Mouse (Mus musculus) liver, embryonic 15.5 days (tissue): ENCODE data around the gene 2310061I04Rik. TPM values are rescaled to one million over a fixed set of nuclear protein-coding genes. Genes with fewer than 3 reads are reported as not detected.
A peak's percentile ranks its signal among the peaks of the same experiment; 100 is the strongest.

Source experiments
- ATAC-seq: fragments of 200-750 bp; cut with Nextera tagmentation; 2 replicates; pipeline ENCODE4 v1.8.0; 2017; ENCODE audit warnings: moderate number of reproducible peaks, mild to moderate bottlenecking, moderate library complexity; ENCODE audit not compliant: insufficient read depth
- H3K27ac ChIP-seq: fragments of 300-500 bp; sonication (generic); replicated peaks from 2 replicates; pipeline ENCODE4 v1.5.1; 2015; ENCODE audit warnings: mild to moderate bottlenecking, inconsistent platforms
- H3K27me3 ChIP-seq: fragments of 300-500 bp; sonication (generic); 2 replicates; pipeline ENCODE4 v1.6.1; 2015; ENCODE audit warnings: mild to moderate bottlenecking, inconsistent platforms
- H3K36me3 ChIP-seq: fragments of 300-500 bp; sonication (generic); replicated peaks from 2 replicates; pipeline ENCODE4 v1.6.1; 2015; ENCODE audit warnings: moderate library complexity, mild to moderate bottlenecking, inconsistent platforms
- H3K4me1 ChIP-seq: fragments of 300-500 bp; sonication (generic); replicated peaks from 2 replicates; pipeline ENCODE4 v1.6.1; 2015; ENCODE audit warnings: inconsistent platforms
- H3K4me2 ChIP-seq: fragments of 300-500 bp; sonication (generic); 2 replicates; pipeline ENCODE4 v1.6.1; 2015; ENCODE audit warnings: moderate library complexity, mild to moderate bottlenecking, inconsistent platforms
- H3K4me3 ChIP-seq: fragments of 300-500 bp; sonication (generic); replicated peaks from 2 replicates; pipeline ENCODE4 v1.5.1; 2015; ENCODE audit warnings: mild to moderate bottlenecking, inconsistent platforms
- H3K9ac ChIP-seq: fragments of 300-500 bp; sonication (generic); 2 replicates; pipeline ENCODE4 v1.6.1; 2015; ENCODE audit warnings: moderate library complexity, mild to moderate bottlenecking, inconsistent platforms
- H3K9me3 ChIP-seq: fragments of 300-500 bp; sonication (generic); replicated peaks from 2 replicates; pipeline ENCODE4 v1.6.1; 2016; ENCODE audit warnings: inconsistent platforms
- WGBS: fragments of 180-500 bp; shearing (Covaris S2); methylation state at CpG from one replicate; pipeline ENCODE4 v1.1.7; 2015; ENCODE audit warnings: mixed read lengths; ENCODE audit not compliant: insufficient replicate concordance; 5-methylcytosine and 5-hydroxymethylcytosine counted together
- polyA plus RNA-seq: library from polyadenylated mRNA; unstranded; fragments of >200 nt; fragmentation: Nextera tagmentation; extraction: Ambion mirVana; gene quantifications from 2 replicates; pipeline ENCODE4 v1.2.1, GENCODE M21; 2015

The 2310061I04Rik gene
- polyA plus RNA-seq, 1 experiment from 2014 or later, result 8.5 TPM

DNA sequence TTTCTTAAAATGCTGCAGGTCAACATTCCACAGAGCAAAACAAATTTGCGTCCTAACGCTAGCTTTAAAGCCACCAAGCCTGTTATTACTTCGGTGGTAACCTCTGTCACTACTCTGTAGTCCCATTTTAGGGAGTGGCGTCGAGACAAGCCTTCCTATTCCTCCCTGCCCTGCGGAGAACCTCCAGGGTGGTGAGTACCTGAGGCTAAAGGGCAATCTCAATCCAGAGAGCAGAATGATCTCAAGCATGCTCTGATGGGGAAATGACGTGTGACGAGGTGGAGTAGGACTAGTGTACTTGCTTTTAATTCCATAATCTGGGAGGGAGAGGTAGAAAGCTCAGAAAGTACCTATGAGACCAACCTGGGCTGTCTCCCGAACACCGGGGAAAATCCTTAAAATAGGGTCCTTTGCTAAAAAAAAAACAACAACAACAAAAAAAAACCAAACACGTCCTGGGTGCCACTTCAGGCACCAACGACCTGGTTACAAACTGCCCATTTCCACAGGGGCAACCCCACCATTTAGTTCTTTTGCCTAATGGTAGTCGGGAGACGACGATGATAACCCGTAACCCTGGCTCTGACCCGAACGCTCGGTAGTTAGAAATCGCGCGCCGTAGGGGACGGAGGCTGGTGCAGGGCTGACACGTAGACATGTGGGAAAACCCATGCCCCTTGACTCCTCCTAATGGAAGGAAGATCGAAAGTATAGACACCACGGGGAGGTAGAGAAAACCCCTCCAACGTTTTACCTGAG lies 18.5 kb upstream of the 2310061I04Rik start:
- H3K4me2 ChIP-seq, result peak overlapping the region; percentile 82
- H3K36me3 ChIP-seq, result peaks cover 53% of the 10 kb centered on the region
- no peaks in the 10 kb centered on the region for H3K27me3 ChIP-seq
- ATAC-seq, result no peak; the same call in none of the 2 replicates
- peaks cover 64% of the 10 kb centered on the region for H3K4me1 ChIP-seq
- H3K9me3 ChIP-seq, result no peaks in the 10 kb centered on the region
- H3K4me3 ChIP-seq, result peak overlapping the region; percentile 77
- WGBS, result under 1% methylated on average over 28 of the region's 28 CpGs
- peak overlapping the region; percentile 96 for H3K27ac ChIP-seq
- peak overlapping the region; percentile 87 for H3K9ac ChIP-seq

DNA sequence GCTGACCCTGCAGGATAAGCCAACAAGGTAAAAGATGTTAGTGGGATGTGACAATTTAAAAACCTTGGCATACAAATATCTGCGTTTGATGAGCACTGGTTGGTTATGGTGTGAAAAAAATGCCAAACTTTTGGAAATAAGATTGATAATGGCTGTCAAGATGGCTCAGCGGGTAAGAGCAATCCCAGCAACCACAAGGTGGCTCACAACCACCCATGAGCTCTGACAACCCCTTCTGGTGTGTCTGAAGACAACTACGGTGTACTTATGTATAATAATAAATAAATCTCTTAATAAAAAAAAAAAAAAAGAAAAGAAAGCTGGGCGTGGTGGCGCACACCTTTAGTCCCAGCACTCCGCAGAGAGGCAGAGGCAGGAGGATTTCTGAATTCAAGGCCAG lies 17.7 kb upstream of the 2310061I04Rik start:
- peak overlapping the region; percentile 82 for H3K4me2 ChIP-seq
- H3K27ac ChIP-seq, result 0 out of 2 replicates have a peak overlapping the region, but pooled peaks have one; percentile 96
- peak overlapping the region; percentile 77 for H3K4me3 ChIP-seq
- 52% methylated on average over 6 of the region's 6 CpGs for WGBS
- ATAC-seq, result no peak
- H3K4me1 ChIP-seq, result peaks cover 60% of the 10 kb centered on the region
- no peaks in the 10 kb centered on the region for H3K9me3 ChIP-seq
- H3K9ac ChIP-seq, result no peak overlapping the region; the same call in 1 of the 2 replicates
- H3K27me3 ChIP-seq, result no peaks in the 10 kb centered on the region
- H3K36me3 ChIP-seq, result peaks cover 46% of the 10 kb centered on the region

DNA sequence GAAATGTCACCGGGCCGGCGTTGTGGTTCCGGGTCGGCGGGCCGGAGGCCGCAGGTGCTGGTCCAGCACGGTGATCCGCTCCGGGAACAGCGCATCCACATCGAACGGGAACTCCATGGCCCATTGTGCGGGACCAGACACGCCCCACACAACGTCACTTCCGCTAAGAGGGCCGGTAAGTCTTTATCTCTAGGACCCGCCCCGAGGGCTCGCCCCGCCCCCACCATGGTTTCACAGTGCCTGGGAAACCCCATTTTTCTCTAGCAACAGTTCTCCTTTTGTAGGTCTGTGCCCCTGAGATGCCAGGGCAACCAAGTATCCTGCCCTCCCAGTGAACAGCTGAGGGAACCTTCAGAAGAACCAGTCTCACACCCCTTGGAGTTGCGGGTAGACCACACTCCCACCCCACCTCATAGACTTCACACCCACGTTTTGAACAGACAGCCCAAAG lies 12.7 kb upstream of the 2310061I04Rik start, which contains the start of gene Atat1:
Gene Atat1, minus strand, starts transcription at position 157 of the 451 bp plus-strand sequence.
- WGBS, result 1% methylated on average over 25 of the region's 25 CpGs
- H3K36me3 ChIP-seq, result peaks cover 57% of the 10 kb centered on the region

DNA sequence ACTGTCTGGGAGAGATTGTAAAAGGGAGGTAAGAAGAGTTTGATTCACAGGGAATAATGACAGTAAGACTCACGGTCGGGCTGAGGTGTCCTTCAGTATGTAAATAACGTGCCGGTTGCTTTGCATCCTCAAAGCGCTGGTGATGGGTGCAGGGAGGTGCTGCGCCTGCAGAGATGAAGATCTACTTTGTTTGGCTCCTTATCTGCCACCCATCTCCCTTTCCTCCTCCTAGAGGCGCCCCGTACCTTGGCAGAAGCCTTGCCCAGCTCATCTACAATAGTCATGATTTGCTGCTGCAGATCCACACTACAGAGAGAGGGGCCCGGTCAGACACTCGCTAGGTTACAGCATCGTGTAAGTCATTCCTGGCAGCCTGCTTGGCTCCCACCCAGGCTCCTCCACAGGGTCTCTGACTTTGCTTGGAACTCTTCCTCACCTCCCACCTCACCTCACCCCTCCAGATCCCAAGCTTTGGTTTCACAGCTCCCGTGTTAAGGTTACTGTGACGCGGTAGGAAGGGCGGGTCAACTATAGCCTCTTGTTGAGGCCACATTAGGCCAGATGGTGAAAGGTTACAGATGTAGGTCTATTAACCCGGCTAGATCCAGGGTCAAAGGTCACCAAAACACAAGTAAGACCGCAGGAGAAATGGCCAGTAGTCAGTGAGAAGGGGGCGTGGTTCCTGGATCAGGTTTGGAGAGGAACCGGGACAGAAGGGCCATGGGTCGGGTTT lies 12.1 kb upstream of the 2310061I04Rik start:
- no peaks in the 10 kb centered on the region for H3K9me3 ChIP-seq
- ATAC-seq, result peak; percentile 55
- peaks cover 55% of the 10 kb centered on the region for H3K4me1 ChIP-seq
- H3K36me3 ChIP-seq, result peaks cover 57% of the 10 kb centered on the region
- peak overlapping the region; percentile 92 for H3K4me2 ChIP-seq
- H3K27me3 ChIP-seq, result no peaks in the 10 kb centered on the region
- H3K9ac ChIP-seq, result peak overlapping the region; percentile 71
- WGBS, result 27% methylated on average over 20 of the region's 20 CpGs
- H3K27ac ChIP-seq, result peak overlapping the region; percentile 80
- H3K4me3 ChIP-seq, result peak overlapping the region; percentile 77

More for the DNA sequence above, 12.7 kb upstream of the 2310061I04Rik start, which contains the start of gene Atat1:
- peak; percentile 73 for ATAC-seq
- Histone ChIP-seq H3K4me3 (peak within 1 kb of the TSS; percentile 77), H3K9ac (peak within 1 kb of the TSS; percentile 71), H3K4me2 (peak within 1 kb of the TSS; percentile 92), H3K4me1 (peaks cover 58% of the 10 kb centered on the region), H3K27me3 (no peaks in the 10 kb centered on the region), H3K27ac (peak within 1 kb of the TSS; percentile 80), H3K9me3 (no peaks in the 10 kb centered on the region)

DNA sequence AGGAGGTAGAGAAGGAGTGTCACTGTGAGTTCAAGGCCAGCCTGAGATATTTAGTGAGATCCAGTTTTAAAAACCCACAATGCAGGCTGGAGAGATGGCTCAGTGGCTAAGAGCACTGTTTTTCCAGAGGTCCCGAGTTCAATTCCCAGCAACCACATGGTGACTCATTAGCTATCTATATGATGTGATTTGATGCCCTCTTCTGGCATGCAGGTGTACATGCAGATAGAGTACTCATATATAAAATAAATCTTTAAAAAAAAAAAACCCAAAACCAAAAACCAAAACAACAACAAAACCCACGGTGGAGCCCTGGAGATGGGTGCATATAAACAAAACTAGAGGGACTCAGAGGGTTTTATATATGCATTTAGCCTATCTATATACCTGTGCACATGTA lies 10.4 kb upstream of the 2310061I04Rik start:
- no peak for ATAC-seq
- no peaks in the 10 kb centered on the region for H3K27me3 ChIP-seq
- no peak overlapping the region for H3K27ac ChIP-seq
- no peaks in the 10 kb centered on the region for H3K9me3 ChIP-seq
- H3K4me3 ChIP-seq, result no peak overlapping the region
- H3K36me3 ChIP-seq, result peaks cover 48% of the 10 kb centered on the region
- no peak overlapping the region for H3K4me2 ChIP-seq
- peaks cover 48% of the 10 kb centered on the region for H3K4me1 ChIP-seq
- no peak overlapping the region for H3K9ac ChIP-seq
- 49% methylated on average over 2 of the region's 2 CpGs for WGBS

DNA sequence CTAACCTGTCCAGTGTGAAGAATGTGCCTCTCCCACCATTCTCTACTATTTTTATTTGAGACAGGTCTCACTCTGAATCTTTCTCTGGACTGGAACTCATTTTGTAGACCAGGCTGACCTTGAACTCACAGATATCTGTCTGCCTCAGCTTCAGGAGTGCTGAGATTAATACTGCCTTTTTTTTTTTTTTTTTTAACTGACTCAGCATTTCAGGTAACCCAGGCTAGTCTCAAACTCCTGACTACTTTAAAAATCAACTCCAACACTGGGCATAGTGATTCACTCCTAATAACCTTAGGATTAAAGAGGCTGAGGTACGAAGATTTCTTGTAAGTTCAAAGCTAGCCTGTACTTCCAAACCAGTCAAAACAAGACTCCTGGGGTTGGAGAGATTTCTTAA lies 8.4 kb upstream of the 2310061I04Rik start:
- Histone ChIP-seq H3K27ac (no peak overlapping the region), H3K4me3 (no peak overlapping the region), H3K9ac (no peak overlapping the region), H3K9me3 (no peaks in the 10 kb centered on the region), H3K27me3 (no peaks in the 10 kb centered on the region), H3K4me1 (peaks cover 41% of the 10 kb centered on the region), H3K36me3 (peaks cover 29% of the 10 kb centered on the region), H3K4me2 (no peak overlapping the region)
- 77% methylated on average over 1 of the region's 1 CpGs for WGBS
- no peak for ATAC-seq

GRCm38 (mm10) chr17:35903992-35904355 lies 6.7 kb upstream of the 2310061I04Rik start:
- no peak for ATAC-seq
- Histone ChIP-seq H3K36me3 (peaks cover 29% of the 10 kb centered on the region), H3K27me3 (no peaks in the 10 kb centered on the region), H3K9ac (no peak overlapping the region), H3K4me1 (peaks cover 36% of the 10 kb centered on the region), H3K27ac (0 out of 2 replicates have a peak overlapping the region, but pooled peaks have one; percentile 24), H3K9me3 (no peaks in the 10 kb centered on the region), H3K4me3 (no peak overlapping the region), H3K4me2 (no peak overlapping the region)
- 37% methylated on average over 4 of the region's 4 CpGs for WGBS

DNA sequence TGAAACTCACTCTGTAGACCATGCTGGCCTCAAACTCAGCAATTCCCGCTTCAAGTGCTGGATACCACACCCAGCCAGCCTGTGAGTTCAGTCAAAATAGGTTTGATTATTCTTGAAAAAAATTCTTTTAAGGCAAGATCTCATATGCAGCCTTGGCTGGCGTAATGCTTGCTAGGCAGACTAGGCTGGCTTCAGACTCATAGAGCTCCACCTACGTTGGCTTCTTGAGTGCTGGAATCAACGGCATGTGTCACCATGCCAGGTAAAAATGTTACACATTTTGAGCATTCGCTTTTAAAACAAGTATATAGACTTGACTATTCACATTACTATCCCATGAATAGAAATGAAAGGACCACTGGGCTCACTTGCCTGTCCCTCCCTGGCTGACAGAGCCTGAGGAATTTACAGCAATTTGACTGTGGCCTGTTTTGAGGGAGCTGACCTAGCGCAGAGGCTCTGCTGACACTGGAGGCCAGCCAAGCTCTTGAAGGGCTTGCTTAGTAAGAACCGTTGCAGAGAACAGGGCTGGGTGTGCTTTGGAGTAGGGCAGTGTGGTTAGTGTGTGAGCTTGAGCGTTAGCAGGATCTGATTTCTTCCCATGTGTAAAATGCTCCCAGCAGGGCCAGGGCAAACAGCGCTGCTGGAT lies 6.2 kb upstream of the 2310061I04Rik start:
- Histone ChIP-seq H3K27ac (no peak overlapping the region), H3K9me3 (no peaks in the 10 kb centered on the region), H3K9ac (no peak overlapping the region), H3K4me1 (peaks cover 31% of the 10 kb centered on the region), H3K4me2 (no peak overlapping the region), H3K4me3 (no peak overlapping the region), H3K36me3 (peaks cover 29% of the 10 kb centered on the region), H3K27me3 (no peaks in the 10 kb centered on the region)
- 61% methylated on average over 9 of the region's 9 CpGs for WGBS
- no peak for ATAC-seq

DNA sequence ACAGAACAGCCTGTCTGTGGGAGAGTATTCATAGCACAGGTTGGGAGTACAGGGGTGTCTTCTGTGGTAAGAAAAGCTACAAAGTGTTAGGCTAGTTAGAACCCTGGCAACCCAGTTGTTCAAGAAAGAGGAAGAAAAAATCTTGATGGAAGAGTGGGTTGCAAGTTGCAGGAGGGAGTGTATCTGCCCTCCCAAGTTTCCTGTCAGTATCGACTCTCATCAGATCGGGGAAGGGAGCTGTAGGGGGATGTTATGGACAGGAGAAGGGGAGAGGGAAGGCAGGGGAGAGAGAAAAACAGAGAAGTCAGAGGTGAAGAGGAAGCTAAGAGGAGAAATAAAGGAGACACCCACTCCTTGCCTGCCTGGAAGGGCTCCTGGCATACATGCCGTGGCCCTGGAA lies 3.4 kb upstream of the 2310061I04Rik start:
- no peak for ATAC-seq
- Histone ChIP-seq H3K36me3 (peaks cover 10% of the 10 kb centered on the region; the same call in 1 of the 2 replicates), H3K27me3 (no peaks in the 10 kb centered on the region), H3K4me3 (no peak overlapping the region), H3K4me1 (peaks cover 50% of the 10 kb centered on the region), H3K4me2 (no peak overlapping the region), H3K9ac (no peak overlapping the region), H3K27ac (no peak overlapping the region; the same call in 1 of the 2 replicates), H3K9me3 (no peaks in the 10 kb centered on the region)
- 22% methylated on average over 3 of the region's 3 CpGs for WGBS

DNA sequence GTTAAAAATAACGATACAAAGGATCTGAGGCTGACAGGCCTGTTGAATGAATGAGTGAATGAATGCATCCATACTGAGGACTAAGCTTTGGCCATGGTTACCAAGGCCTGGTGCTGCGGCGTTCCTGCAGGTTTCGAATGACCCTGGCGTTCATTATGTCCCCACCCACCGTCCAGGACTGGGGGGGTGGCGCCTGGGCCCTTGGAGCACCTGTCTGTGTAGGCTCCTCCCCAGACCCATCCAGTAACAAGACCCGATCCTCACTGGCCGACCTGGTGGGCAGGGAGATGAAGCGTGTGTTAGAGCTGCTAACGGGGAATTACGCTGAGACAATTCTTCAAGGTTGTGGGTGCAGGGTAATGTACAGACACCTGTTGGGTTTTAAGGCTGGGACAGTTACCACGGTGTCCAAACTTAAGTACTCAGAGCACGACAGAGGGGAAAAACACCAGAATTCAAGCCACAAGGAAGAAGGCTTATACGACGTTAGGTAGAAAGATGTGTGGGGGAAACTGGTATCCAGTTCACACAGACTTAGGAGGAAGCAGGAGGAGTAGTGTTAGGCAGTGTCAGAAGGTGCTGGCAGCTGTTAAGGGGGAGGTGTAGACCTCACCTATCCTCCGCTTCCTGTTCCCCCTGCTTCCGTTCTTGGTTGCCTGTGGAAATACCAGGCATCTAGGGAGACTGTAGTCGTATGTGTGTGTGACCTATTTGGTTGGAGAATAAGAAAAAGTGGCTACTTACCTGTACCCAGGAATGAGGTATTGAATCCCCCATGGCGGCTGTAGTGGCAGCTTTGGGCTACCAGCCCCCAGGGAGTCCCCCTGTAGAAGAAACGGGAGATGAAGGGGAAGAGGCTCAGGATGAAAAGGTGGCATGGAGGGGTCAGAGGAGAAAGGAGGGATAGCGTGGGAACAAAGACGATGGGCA lies 678 bp upstream of the 2310061I04Rik start:
- ATAC-seq, result peak; percentile 48
- Histone ChIP-seq H3K9me3 (no peaks in the 10 kb centered on the region), H3K4me2 (peak overlapping the region; percentile 98), H3K4me3 (peak overlapping the region; percentile 95), H3K27me3 (no peaks in the 10 kb centered on the region), H3K27ac (peak overlapping the region; percentile 86), H3K36me3 (peaks cover 17% of the 10 kb centered on the region), H3K9ac (peak overlapping the region; percentile 93), H3K4me1 (peaks cover 45% of the 10 kb centered on the region)
- 33% methylated on average over 23 of the region's 23 CpGs for WGBS
